Mouse (Mus musculus) ovary, adult 10 weeks (tissue): ENCODE data around the gene Pde12. TPM values are rescaled to one million over a fixed set of nuclear protein-coding genes. Genes with fewer than 3 reads are reported as not detected.

Experiments
- polyA plus RNA-seq: library from polyadenylated mRNA; stranded (reverse); fragments of 350-450 nt; fragmentation: Illumina TruSeq; extraction: RNeasy Lipid Tissue Mini Kit (QIAGEN cat#74804); gene quantifications from one replicate; pipeline ENCODE4 v1.2.3, GENCODE M21; 2014

The Pde12 gene
- polyA plus RNA-seq, result 20.3 TPM

DNA sequence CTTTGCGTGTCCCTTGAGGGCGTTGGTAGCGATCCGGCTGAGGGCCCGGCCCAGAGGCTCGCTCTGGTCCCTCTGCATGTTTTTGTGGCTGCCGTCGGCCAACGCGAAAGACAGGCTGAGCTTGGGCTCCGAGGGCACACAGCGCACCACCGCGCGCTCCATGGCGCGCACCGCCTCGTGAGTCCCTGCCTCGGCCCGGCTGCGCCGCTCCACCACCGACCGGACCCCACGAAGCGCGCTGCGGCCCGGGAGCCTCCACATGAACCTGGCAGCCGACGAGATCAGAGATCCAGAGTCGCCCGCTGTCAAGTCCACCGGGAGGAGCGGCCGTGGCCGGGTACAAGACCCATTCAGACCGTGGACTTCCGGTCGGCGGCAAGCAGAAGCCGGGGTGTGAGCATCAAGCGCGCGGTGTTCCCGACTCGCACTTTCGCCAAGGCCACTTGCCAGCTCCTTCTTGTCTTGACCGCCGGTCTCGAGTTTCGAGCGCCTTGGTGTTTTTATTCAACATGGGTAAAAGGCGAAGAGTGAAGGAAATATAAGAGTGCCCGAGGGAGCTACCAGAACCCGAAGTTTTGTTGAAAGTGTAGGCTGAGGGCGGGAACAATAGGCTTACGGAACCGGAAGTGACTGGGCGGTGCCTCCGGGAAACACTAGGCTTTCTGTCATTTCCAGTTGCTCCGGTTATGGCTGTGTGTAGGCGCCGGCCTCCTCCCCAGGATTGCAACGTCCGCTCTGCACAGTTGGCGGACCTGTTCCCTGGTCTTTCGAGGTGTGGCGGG is at the start of gene Pde12:
Gene Pde12 (minus strand): TSS at position 592 of the 782 bp plus-strand sequence.

DNA sequence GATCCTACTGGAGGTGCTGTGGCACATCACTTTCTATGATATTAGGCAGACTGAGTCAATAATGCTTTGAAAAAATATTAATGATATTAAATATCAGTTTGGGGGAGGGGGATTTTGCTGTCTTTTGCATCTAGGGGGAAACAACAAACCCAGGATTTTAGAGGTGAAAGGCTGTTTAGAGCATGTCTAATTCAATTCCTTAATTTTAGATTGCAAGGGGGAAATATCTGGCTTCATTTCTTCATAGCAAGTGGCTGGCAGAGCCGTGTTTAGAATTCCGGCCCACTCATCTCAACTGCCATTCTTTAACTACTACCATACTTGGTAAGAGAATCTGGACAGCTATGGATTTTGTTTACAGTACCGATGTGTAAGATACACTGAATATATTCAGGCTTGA is 23.3 kb upstream of the Pde12 start, which contains the start of gene Dnah12:
Gene Dnah12 (plus strand): TSS at position 301 of the 400 bp plus-strand sequence.

DNA sequence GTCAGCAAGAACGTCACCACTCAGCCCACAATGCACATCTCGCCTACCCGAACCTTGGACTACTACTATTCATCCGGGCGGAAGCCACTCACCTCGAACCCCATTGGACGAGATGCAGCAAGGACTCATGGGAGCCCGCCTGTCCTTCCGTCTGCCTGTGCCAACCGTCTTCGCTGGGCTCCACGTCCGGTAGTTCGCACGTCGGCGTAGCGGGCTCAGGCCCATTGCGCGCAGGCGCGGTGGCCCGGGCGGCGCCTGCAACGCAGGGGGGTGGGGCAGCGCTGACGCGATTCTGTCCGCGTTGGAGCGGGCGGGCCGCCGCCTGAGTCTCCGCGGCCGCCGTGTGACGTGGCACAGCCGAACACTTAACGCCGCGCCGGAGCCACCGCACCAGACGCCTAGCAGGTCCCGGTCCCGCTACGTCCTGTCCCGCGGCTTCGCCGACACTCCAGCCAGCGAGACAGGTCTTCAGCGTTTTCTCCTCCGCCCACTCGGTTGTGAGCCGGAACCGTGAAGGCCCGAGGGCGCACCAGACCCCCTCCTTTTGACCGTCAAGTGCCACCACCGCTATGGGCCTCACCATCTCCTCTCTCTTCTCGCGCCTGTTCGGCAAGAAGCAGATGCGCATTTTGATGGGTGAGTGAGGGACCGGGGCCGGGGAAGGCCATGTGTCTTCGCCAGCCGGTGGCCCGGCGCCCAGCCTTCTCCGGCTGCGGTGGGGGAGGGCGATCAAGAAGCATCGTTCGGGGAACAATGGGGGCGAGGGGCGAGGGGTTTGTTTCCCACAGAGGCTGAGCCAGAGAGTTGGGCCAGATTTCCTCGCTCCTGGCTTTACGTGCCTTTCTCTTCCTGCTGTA is 31.6 kb downstream of the Pde12 start, which contains the start of gene Arf4:
Gene Arf4 (plus strand): TSS at position 224 of the 857 bp plus-strand sequence.

Other genes starting within 250 kb of the Pde12 start
- 459 TPM for gene Slmap, start 135.0 kb downstream of the Pde12 start, polyA plus RNA-seq
- gene Dennd6a, start 96.0 kb downstream of the Pde12 start, polyA plus RNA-seq, result 133 TPM
- gene Arf4, start 31.8 kb downstream of the Pde12 start, polyA plus RNA-seq, result 1,018 TPM
- gene Dnah12, start 23.4 kb upstream of the Pde12 start, polyA plus RNA-seq, result 4.9 TPM
- gene Asb14, start 224.7 kb upstream of the Pde12 start, polyA plus RNA-seq, result not detected